Mouse (Mus musculus) neural tube, embryonic 13.5 days (tissue): ENCODE measurements around the gene Cenpc1. TPM values are rescaled to one million over a fixed set of nuclear protein-coding genes. Genes with fewer than 3 reads are reported as not detected.

ENCODE experiments used
- ATAC-seq: fragments of 200-750 bp; cut with Nextera tagmentation; 2 replicates; pipeline ENCODE4 v1.8.0; 2017; ENCODE audit warnings: low read depth, mild to moderate bottlenecking, moderate TSS enrichment, moderate library complexity
- H3K27ac ChIP-seq: fragments of 300-500 bp; sonication (generic); replicated peaks from 2 replicates; pipeline ENCODE4 v1.5.1; 2015; ENCODE audit warnings: moderate library complexity, mild to moderate bottlenecking, inconsistent platforms
- H3K27me3 ChIP-seq: fragments of 300-500 bp; sonication (generic); 2 replicates; pipeline ENCODE4 v1.6.1; 2015; ENCODE audit warnings: mild to moderate bottlenecking, inconsistent platforms
- H3K36me3 ChIP-seq: fragments of 300-500 bp; sonication (generic); 2 replicates; pipeline ENCODE4 v1.6.1; 2015; ENCODE audit warnings: mild to moderate bottlenecking, inconsistent platforms
- H3K4me1 ChIP-seq: fragments of 300-500 bp; sonication (generic); replicated peaks from 2 replicates; pipeline ENCODE4 v1.6.1; 2015; ENCODE audit warnings: inconsistent platforms
- H3K4me2 ChIP-seq: fragments of 300-500 bp; sonication (generic); 2 replicates; pipeline ENCODE4 v1.6.1; 2015; ENCODE audit warnings: inconsistent platforms, mild to moderate bottlenecking, moderate library complexity
- H3K4me3 ChIP-seq: fragments of 300-500 bp; sonication (generic); 2 replicates; pipeline ENCODE4 v1.5.1; 2015; ENCODE audit warnings: mild to moderate bottlenecking, inconsistent platforms
- H3K9ac ChIP-seq: fragments of 300-500 bp; sonication (generic); 2 replicates; pipeline ENCODE4 v1.6.1; 2015; ENCODE audit warnings: moderate library complexity, mild to moderate bottlenecking, inconsistent platforms
- H3K9me3 ChIP-seq: fragments of 300-500 bp; sonication (generic); 2 replicates; pipeline ENCODE4 v1.6.1; 2016; ENCODE audit warnings: inconsistent platforms
- WGBS: fragments of 180-500 bp; shearing (Covaris S2); methylation state at CpG from one replicate; pipeline ENCODE4 v1.1.7; 2015; 5-methylcytosine and 5-hydroxymethylcytosine counted together
- polyA plus RNA-seq: library from polyadenylated mRNA; unstranded; fragments of >200 nt; fragmentation: Nextera tagmentation; extraction: Ambion mirVana; gene quantifications from 2 replicates; pipeline ENCODE4 v1.2.1, GENCODE M21; 2015

Gene Cenpc1
- polyA plus RNA-seq, 1 experiment from 2014 or later = 36.0 TPM

DNA sequence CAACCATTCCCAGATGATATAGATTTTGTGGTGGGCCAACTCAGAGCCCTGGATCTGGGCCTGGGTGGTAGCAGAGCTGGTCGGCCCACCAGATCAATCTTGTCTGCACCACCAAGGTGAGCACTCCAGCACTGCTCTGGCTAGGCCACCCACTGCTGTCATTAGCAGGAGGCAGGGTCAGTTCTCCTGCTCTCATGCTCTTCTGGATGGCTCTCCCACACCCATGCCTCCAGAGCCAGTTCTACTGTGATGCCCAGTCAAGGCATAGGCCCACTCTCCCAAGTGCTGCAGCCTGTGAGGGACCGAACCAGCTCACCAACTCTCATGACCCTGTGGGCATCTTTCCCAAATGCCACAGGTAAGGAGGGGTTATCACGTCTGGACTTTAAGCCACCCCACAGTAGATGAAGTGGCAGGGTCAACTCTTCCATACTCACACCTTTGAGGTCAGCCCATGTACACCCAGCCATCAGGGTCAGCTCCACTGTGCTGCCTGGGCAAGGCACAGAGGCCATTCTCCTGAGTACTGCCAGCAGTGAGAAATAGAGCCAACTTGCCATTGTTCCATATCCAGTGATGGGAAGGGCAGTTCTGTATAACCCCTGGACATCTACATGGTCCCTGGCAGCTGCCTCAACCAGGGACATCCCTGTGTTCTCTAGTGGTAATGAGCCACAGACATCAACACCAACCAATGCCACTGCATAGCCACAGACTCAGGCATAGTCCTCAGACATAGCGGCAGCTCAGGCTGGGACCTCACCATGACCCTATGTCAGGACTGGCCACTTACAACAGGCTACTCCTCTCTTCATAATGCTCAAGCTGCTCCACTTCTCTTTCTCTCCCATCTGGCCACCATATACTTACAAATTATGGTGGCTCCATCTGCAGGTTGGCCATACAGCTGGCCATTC, 72.3 kb downstream of the Cenpc1 start:
- Histone ChIP-seq H3K4me2 (no peak overlapping the region), H3K36me3 (no peaks in the 10 kb centered on the region), H3K27me3 (no peaks in the 10 kb centered on the region), H3K4me3 (no peak overlapping the region), H3K9me3 (no peaks in the 10 kb centered on the region), H3K4me1 (no peaks in the 10 kb centered on the region), H3K9ac (no peak overlapping the region), H3K27ac (no peak overlapping the region)
- peak; percentile 32; the same call in 1 of the 2 replicates for ATAC-seq
- 87% methylated on average over 4 of the region's 4 CpGs for WGBS

DNA sequence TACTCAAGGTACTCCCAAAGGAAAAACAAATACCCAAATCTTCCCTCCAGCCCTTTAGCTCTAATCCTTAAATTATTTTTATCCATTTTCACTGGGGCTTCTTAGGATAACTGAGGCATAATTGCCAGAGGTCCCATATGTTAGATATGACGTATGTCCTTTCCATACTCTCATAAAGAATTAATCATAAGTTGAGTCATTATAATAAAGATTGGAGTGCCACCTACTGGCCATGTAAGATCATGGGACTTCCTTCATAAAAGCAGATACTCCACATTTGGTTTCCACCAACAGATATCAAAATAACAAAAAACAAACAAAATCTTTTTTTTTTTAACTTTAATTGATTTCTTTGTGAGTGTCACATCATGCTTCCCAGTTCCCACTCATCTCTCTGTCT, 73.3 kb downstream of the Cenpc1 start:
- Histone ChIP-seq H3K9me3 (no peaks in the 10 kb centered on the region), H3K27ac (no peak overlapping the region), H3K27me3 (no peaks in the 10 kb centered on the region), H3K4me2 (no peak overlapping the region), H3K9ac (no peak overlapping the region), H3K36me3 (no peaks in the 10 kb centered on the region), H3K4me3 (no peak overlapping the region), H3K4me1 (no peaks in the 10 kb centered on the region)
- WGBS = 24% methylated on average over 1 of the region's 1 CpGs
- no peak for ATAC-seq

DNA sequence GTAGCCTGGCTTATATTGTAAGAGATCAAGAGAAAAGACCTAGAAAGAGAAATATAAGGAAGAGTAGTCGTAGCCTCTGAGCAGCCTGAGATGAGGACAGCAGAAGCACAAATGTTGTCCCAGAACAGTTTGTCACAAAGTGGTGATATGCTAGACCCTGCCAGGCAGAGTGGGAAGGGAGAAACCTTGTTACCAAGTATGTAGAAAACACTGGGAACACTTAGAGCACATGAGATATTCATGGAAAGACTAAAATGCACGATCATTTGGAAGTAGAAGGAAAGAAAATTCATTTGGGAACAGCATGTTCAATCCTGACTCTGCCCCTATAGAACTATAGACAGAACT, 77.9 kb downstream of the Cenpc1 start:
- Histone ChIP-seq H3K4me1 (no peaks in the 10 kb centered on the region), H3K36me3 (no peaks in the 10 kb centered on the region), H3K9ac (no peak overlapping the region), H3K9me3 (no peaks in the 10 kb centered on the region), H3K4me3 (no peak overlapping the region), H3K4me2 (no peak overlapping the region), H3K27ac (no peak overlapping the region), H3K27me3 (no peaks in the 10 kb centered on the region)
- no peak for ATAC-seq
- WGBS = 90% methylated on average over 2 of the region's 2 CpGs

DNA sequence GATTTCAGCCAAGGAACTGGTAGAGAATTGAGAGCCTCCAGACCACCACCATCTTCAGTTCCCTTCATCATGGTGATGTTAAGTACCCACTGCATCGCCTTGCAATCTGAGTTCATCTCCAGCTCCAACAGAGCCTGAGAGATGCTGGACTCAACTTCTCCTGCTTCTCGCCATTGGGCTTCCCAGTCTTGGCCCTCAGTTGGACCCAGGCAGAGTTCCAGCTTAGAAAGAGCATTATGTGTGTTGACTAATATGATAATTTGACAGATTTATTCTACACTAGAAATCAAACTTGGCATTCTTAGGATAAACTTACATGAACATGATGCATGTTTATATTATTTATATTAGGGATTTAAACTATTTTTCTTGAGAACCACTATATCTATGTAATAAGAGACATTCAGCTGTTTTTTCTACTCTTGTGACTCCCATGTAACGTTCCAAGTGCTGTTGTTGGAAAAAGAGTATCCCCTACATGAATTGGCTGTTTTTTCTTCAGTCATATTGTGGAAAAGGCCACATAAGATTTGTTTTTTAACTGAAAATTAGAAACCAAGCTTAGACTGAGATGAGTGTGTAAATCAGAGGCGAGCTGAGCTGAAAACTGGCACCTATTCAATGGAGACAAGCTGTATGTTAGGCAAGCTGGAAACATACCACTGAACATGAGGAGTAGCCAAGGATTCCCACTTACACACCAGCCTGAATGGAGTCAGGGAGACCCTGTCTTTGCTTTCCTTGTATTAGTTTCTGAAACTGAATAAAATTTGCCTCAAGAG, 78.5 kb downstream of the Cenpc1 start:
- no peaks in the 10 kb centered on the region for H3K27me3 ChIP-seq
- no peak for ATAC-seq

DNA sequence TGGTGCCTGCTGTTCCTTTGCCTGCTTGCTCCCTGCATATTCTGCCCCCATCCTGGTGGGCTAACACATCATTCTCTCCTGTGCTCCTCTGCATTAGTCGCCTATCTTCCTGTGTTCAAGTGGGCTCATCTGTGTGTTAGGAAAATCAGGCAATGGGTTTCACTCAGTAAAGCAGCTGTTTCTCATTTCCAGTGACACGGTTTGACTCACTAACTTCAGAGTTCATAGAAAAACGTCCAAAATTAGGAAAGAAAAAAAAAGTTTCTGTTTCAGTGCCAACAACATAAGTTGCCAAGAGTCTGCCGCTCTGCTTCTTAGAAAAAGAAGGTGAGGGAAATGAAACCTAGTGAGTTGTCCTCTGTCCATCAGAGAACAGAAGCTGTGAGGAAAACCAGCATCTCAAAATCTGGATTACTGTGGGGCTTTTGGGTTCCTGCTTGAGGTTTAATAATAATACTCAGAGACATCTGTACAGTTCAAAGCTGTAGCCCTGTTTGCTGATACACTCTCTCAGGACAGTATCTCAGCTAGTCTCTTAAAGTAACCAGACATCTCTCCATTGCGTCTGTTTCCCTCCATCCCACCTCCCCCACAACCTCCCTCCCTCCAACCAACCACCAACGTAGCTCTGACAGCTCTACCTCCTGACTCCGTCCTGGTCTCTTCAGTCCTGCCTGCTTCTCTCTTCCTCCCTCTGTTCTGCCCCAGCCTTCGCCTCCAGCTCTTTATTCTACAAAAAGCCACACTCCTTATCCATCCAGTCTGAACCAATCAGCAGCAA, 87.5 kb downstream of the Cenpc1 start:
- H3K4me3 ChIP-seq = no peak overlapping the region
- H3K27me3 ChIP-seq = no peaks in the 10 kb centered on the region
- no peaks in the 10 kb centered on the region for H3K9me3 ChIP-seq
- H3K4me1 ChIP-seq = no peaks in the 10 kb centered on the region
- 79% methylated on average over 8 of the region's 8 CpGs for WGBS
- no peak overlapping the region for H3K9ac ChIP-seq
- H3K36me3 ChIP-seq = no peaks in the 10 kb centered on the region
- no peak overlapping the region for H3K27ac ChIP-seq
- H3K4me2 ChIP-seq = no peak overlapping the region
- no peak for ATAC-seq

More for the DNA sequence above, 78.5 kb downstream of the Cenpc1 start:
- H3K4me3 ChIP-seq = no peak overlapping the region
- no peaks in the 10 kb centered on the region for H3K36me3 ChIP-seq
- no peaks in the 10 kb centered on the region for H3K9me3 ChIP-seq
- H3K27ac ChIP-seq = no peak overlapping the region
- 86% methylated on average over 4 of the region's 4 CpGs for WGBS
- H3K4me1 ChIP-seq = no peaks in the 10 kb centered on the region
- no peak overlapping the region for H3K9ac ChIP-seq
- no peak overlapping the region for H3K4me2 ChIP-seq

DNA sequence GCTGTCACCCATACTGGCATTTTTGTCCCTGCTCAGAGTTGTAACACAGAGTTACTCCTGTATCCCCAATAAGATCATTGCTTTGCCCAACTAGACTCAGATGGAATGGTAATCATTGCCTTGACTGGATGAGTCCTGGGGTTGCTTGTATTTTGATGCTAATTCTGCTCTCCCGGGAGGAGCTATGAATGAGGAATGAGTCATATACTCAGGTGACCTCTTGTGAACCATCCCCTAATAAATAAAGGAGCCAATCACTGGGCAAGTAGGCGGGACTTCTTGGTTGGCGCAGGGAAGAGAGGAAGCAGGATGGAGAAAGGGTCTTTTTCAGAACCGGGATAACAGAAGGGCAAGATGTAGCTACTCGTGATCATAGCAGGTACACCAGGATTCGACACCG, 102.6 kb downstream of the Cenpc1 start:
- Histone ChIP-seq H3K9me3 (no peaks in the 10 kb centered on the region), H3K9ac (no peak overlapping the region), H3K27ac (no peak overlapping the region), H3K27me3 (no peaks in the 10 kb centered on the region), H3K4me3 (no peak overlapping the region), H3K4me1 (no peaks in the 10 kb centered on the region), H3K36me3 (no peaks in the 10 kb centered on the region), H3K4me2 (no peak overlapping the region)
- 80% methylated on average over 7 of the region's 7 CpGs for WGBS
- no peak for ATAC-seq

Other genes with a start within 250 kb of the Cenpc1 start
- 0.19 and 0.31 TPM in 2 replicates for gene Stap1, start 6.2 kb upstream of the Cenpc1 start, polyA plus RNA-seq
- 13.0 and 14.7 TPM in 2 replicates for gene Uba6, start 107.2 kb upstream of the Cenpc1 start, polyA plus RNA-seq
- not detected in 2 replicates for gene Gnrhr, start 132.3 kb upstream of the Cenpc1 start, polyA plus RNA-seq
- gene Tmprss11c, start 223.7 kb upstream of the Cenpc1 start, polyA plus RNA-seq = not detected in 2 replicates